Mouse (Mus musculus) T-helper 2 cell (primary cell): ENCODE data around the gene Ptpn3.

Experiments
- in situ Hi-C: fragments of 300-600 bp; cut with MboI, MseI; formaldehyde crosslinking; loops from one replicate; pipeline ENCODE4 v1.15.1; 2025; ENCODE audit warnings: high pct_unique_total_duplicates

Gene Ptpn3

GRCm38 (mm10) chr4:57172861-57173260 is 128.8 kb downstream of the Ptpn3 start:
- in situ Hi-C loops = no loop called here

GRCm38 (mm10) chr4:57171817-57172216 is 129.8 kb downstream of the Ptpn3 start:
- in situ Hi-C loops = no loop called here

GRCm38 (mm10) chr4:57168680-57169079 is 133.0 kb downstream of the Ptpn3 start:
- in situ Hi-C loops = loop anchor here (10.0 kb wide), 1 partner anchor 154 kb away; no protein-coding TSS in a partner anchor

GRCm38 (mm10) chr4:57168277-57168676 is 133.4 kb downstream of the Ptpn3 start:
- in situ Hi-C loops = loop anchor here (10.0 kb wide), 1 partner anchor 153 kb away; no protein-coding TSS in a partner anchor

- in situ Hi-C loops = loop anchor here (10.0 kb wide), 1 partner anchor 152 kb away; no protein-coding TSS in a partner anchor
Measured at GRCm38 (mm10) chr4:57166922-57167870, 134.4 kb downstream of the Ptpn3 start.

- in situ Hi-C loops = loop anchor here (10.0 kb wide), 1 partner anchor 151 kb away; no protein-coding TSS in a partner anchor
Measured at GRCm38 (mm10) chr4:57165654-57166053, 136.0 kb downstream of the Ptpn3 start.

- in situ Hi-C loops = loop anchor here (10.0 kb wide), 1 partner anchor 150 kb away; no protein-coding TSS in a partner anchor
Measured at GRCm38 (mm10) chr4:57164578-57165210, 136.9 kb downstream of the Ptpn3 start.

GRCm38 (mm10) chr4:57162789-57163722 is 138.6 kb downstream of the Ptpn3 start:
- in situ Hi-C loops = loop anchor here (10.0 kb wide), 1 partner anchor 148 kb away; no protein-coding TSS in a partner anchor

GRCm38 (mm10) chr4:57160571-57160970 is 141.1 kb downstream of the Ptpn3 start:
- in situ Hi-C loops = loop anchor here (10.0 kb wide), 1 partner anchor 146 kb away; no protein-coding TSS in a partner anchor

GRCm38 (mm10) chr4:57156549-57157169 is 145.0 kb downstream of the Ptpn3 start:
- in situ Hi-C loops = loop anchor here (10.0 kb wide), 1 partner anchor 412 kb away; the partner anchor contains the start of genes Actl7a, Actl7b and Gm26657

- in situ Hi-C loops = loop anchor here (10.0 kb wide), 1 partner anchor 409 kb away; the partner anchor contains the start of genes Actl7a, Actl7b and Gm26657
Measured at GRCm38 (mm10) chr4:57153838-57154237, 147.8 kb downstream of the Ptpn3 start.

GRCm38 (mm10) chr4:57153068-57153835 is 148.4 kb downstream of the Ptpn3 start:
- in situ Hi-C loops = loop anchor here (10.0 kb wide), 1 partner anchor 408 kb away; the partner anchor contains the start of genes Actl7a, Actl7b and Gm26657

- in situ Hi-C loops = no loop called here
Measured at GRCm38 (mm10) chr4:57148182-57148581, 153.5 kb downstream of the Ptpn3 start.

GRCm38 (mm10) chr4:57143026-57143937 is 158.4 kb downstream of the Ptpn3 start, which contains the start of gene Epb41l4b:
Gene Epb41l4b, minus strand, starts transcription at chr4:57143437.
- in situ Hi-C loops = no loop called here

- in situ Hi-C loops = no loop called here
Measured at GRCm38 (mm10) chr4:57142374-57143025, 159.1 kb downstream of the Ptpn3 start.

GRCm38 (mm10) chr4:57141908-57142361 is 159.7 kb downstream of the Ptpn3 start:
- in situ Hi-C loops = no loop called here

GRCm38 (mm10) chr4:57140992-57141717 is 160.5 kb downstream of the Ptpn3 start:
- in situ Hi-C loops = no loop called here
